Mouse (Mus musculus): ENCODE measurements around the gene BC051019.

BC051019 gene

GRCm38 (mm10) chr7:109723697-109724096 lies at the start of gene BC051019:
BC051019 (minus strand) TSS chr7:109723850.
- no peak for DNase-seq

- DNase-seq, result no peak
Observed at GRCm38 (mm10) chr7:109772251-109772650, 48.6 kb upstream of the BC051019 start.

- no peak for DNase-seq
Observed at GRCm38 (mm10) chr7:109768699-109769383, 45.2 kb upstream of the BC051019 start.

GRCm38 (mm10) chr7:109767575-109768350 lies 44.1 kb upstream of the BC051019 start:
- DNase-seq, result no peak

GRCm38 (mm10) chr7:109764009-109764408 lies 40.4 kb upstream of the BC051019 start:
- DNase-seq, result peak; percentile 32

GRCm38 (mm10) chr7:109756291-109756690 lies 32.6 kb upstream of the BC051019 start:
- no peak for DNase-seq

GRCm38 (mm10) chr7:109754034-109754433 lies 30.4 kb upstream of the BC051019 start:
- DNase-seq, result no peak

- peak; percentile 76 for DNase-seq
Observed at GRCm38 (mm10) chr7:109752008-109752925, 28.6 kb upstream of the BC051019 start, which contains the start of gene Tmem9b. Tmem9b (minus strand) TSS chr7:109752875.

- DNase-seq, result no peak
Observed at GRCm38 (mm10) chr7:109751427-109752007, 27.9 kb upstream of the BC051019 start.

GRCm38 (mm10) chr7:109747747-109748146 lies 24.1 kb upstream of the BC051019 start:
- DNase-seq, result no peak

GRCm38 (mm10) chr7:109741703-109742102 lies 18.1 kb upstream of the BC051019 start:
- DNase-seq, result no peak

- no peak for DNase-seq
Observed at GRCm38 (mm10) chr7:109741060-109741459, 17.4 kb upstream of the BC051019 start.

GRCm38 (mm10) chr7:109739822-109740370 lies 16.2 kb upstream of the BC051019 start:
- DNase-seq, result no peak

GRCm38 (mm10) chr7:109734806-109735205 lies 11.2 kb upstream of the BC051019 start:
- no peak for DNase-seq

GRCm38 (mm10) chr7:109731626-109732025 lies 8.0 kb upstream of the BC051019 start, which contains the start of gene Ascl3:
Ascl3 (minus strand) TSS chr7:109731726.
- DNase-seq, result no peak

- no peak for DNase-seq
Observed at GRCm38 (mm10) chr7:109723114-109723513, 536 bp downstream of the BC051019 start.

- no peak for DNase-seq
Observed at GRCm38 (mm10) chr7:109722618-109723017, 1.0 kb downstream of the BC051019 start.

- peak; percentile 21 for DNase-seq
Observed at GRCm38 (mm10) chr7:109719286-109719685, 4.4 kb downstream of the BC051019 start.

GRCm38 (mm10) chr7:109713434-109713982 lies 10.1 kb downstream of the BC051019 start:
- no peak for DNase-seq

- DNase-seq, result no peak
Observed at GRCm38 (mm10) chr7:109712198-109712597, 11.5 kb downstream of the BC051019 start.

- no peak for DNase-seq
Observed at GRCm38 (mm10) chr7:109710069-109710468, 13.6 kb downstream of the BC051019 start.

GRCm38 (mm10) chr7:109708961-109709382 lies 14.7 kb downstream of the BC051019 start:
- peak; percentile 14 for DNase-seq

Measured in layer of hippocampus, adult 9-11 months (tissue).